Mouse (Mus musculus): ENCODE data around the gene Pm20d1. TPM values are rescaled to one million over a fixed set of nuclear protein-coding genes. Genes with fewer than 3 reads are reported as not detected.
A peak's percentile ranks its signal among the peaks of the same experiment; 100 is the strongest.

Gene Pm20d1
- polyA plus RNA-seq, 1 experiment from 2014 or later, result 1.3 TPM

GRCm38 (mm10) chr1:131843758-131844157, 46.6 kb downstream of the Pm20d1 start:
- Histone ChIP-seq H3K36me3 (ENCODE audit: control insufficient read depth, insufficient read depth, low read length) (peaks cover 18% of the 10 kb centered on the region; the same call in 1 of the 2 replicates), H3K9ac (ENCODE audit: low read depth, low read length) (no peak overlapping the region), H3K9me3 (replicated peaks; ENCODE audit: control insufficient read depth, low read length) (no peaks in the 10 kb centered on the region), H3K4me1 (ENCODE audit: control insufficient read depth, insufficient read depth, low read length) (no peaks in the 10 kb centered on the region), H3K4me3 (ENCODE audit: low read depth, low read length) (no peak overlapping the region), H3K27ac (ENCODE audit: low read depth, low read length) (no peak overlapping the region), H3K27me3 (ENCODE audit: control insufficient read depth, insufficient read depth, low read length) (no peaks in the 10 kb centered on the region), H3K4me2 (no peak overlapping the region)
- 93% methylated on average over 10 of the region's 10 CpGs for WGBS (ENCODE audit: insufficient replicate concordance)
- ATAC-seq (replicated peaks; ENCODE audit: insufficient number of reproducible peaks, low FRiP score, low TSS enrichment), result no peak

- Histone ChIP-seq H3K9ac (ENCODE audit: low read depth, low read length) (no peak overlapping the region), H3K27ac (ENCODE audit: low read depth, low read length) (no peak overlapping the region), H3K9me3 (replicated peaks; ENCODE audit: control insufficient read depth, low read length) (no peaks in the 10 kb centered on the region), H3K4me2 (no peak overlapping the region), H3K4me1 (ENCODE audit: control insufficient read depth, insufficient read depth, low read length) (no peaks in the 10 kb centered on the region), H3K27me3 (ENCODE audit: control insufficient read depth, insufficient read depth, low read length) (no peaks in the 10 kb centered on the region), H3K4me3 (ENCODE audit: low read depth, low read length) (no peak overlapping the region), H3K36me3 (ENCODE audit: control insufficient read depth, insufficient read depth, low read length) (peaks cover 18% of the 10 kb centered on the region; the same call in 1 of the 2 replicates)
- WGBS (ENCODE audit: insufficient replicate concordance), result 78% methylated on average over 8 of the region's 8 CpGs
- ATAC-seq (replicated peaks; ENCODE audit: insufficient number of reproducible peaks, low FRiP score, low TSS enrichment), result no peak
Measured at GRCm38 (mm10) chr1:131844883-131845282, 47.7 kb downstream of the Pm20d1 start.

- Histone ChIP-seq H3K4me2 (no peak overlapping the region), H3K36me3 (ENCODE audit: control insufficient read depth, insufficient read depth, low read length) (peaks cover 15% of the 10 kb centered on the region; the same call in 1 of the 2 replicates), H3K9ac (ENCODE audit: low read depth, low read length) (no peak overlapping the region), H3K4me3 (ENCODE audit: low read depth, low read length) (no peak overlapping the region), H3K9me3 (replicated peaks; ENCODE audit: control insufficient read depth, low read length) (no peaks in the 10 kb centered on the region), H3K27ac (ENCODE audit: low read depth, low read length) (no peak overlapping the region), H3K27me3 (ENCODE audit: control insufficient read depth, insufficient read depth, low read length) (no peaks in the 10 kb centered on the region), H3K4me1 (ENCODE audit: control insufficient read depth, insufficient read depth, low read length) (no peaks in the 10 kb centered on the region)
- WGBS (ENCODE audit: insufficient replicate concordance), result 72% methylated on average over 5 of the region's 5 CpGs
- no peak for ATAC-seq (replicated peaks; ENCODE audit: insufficient number of reproducible peaks, low FRiP score, low TSS enrichment)
Measured at GRCm38 (mm10) chr1:131846255-131846654, 49.1 kb downstream of the Pm20d1 start.

GRCm38 (mm10) chr1:131861811-131862210, 64.6 kb downstream of the Pm20d1 start:
- 67% methylated on average over 4 of the region's 4 CpGs for WGBS (ENCODE audit: insufficient replicate concordance)
- Histone ChIP-seq H3K36me3 (ENCODE audit: control insufficient read depth, insufficient read depth, low read length) (no peaks in the 10 kb centered on the region), H3K9ac (ENCODE audit: low read depth, low read length) (no peak overlapping the region), H3K27me3 (ENCODE audit: control insufficient read depth, insufficient read depth, low read length) (no peaks in the 10 kb centered on the region), H3K27ac (ENCODE audit: low read depth, low read length) (no peak overlapping the region), H3K9me3 (replicated peaks; ENCODE audit: control insufficient read depth, low read length) (no peaks in the 10 kb centered on the region), H3K4me1 (ENCODE audit: control insufficient read depth, insufficient read depth, low read length) (no peaks in the 10 kb centered on the region), H3K4me3 (ENCODE audit: low read depth, low read length) (no peak overlapping the region), H3K4me2 (no peak overlapping the region)
- ATAC-seq (replicated peaks; ENCODE audit: insufficient number of reproducible peaks, low FRiP score, low TSS enrichment), result no peak

- no peaks in the 10 kb centered on the region for H3K4me1 ChIP-seq (ENCODE audit: control insufficient read depth, insufficient read depth, low read length)
- H3K27ac ChIP-seq (ENCODE audit: low read depth, low read length), result no peak overlapping the region
- no peaks in the 10 kb centered on the region for H3K9me3 ChIP-seq (replicated peaks; ENCODE audit: control insufficient read depth, low read length)
- 72% methylated on average over 5 of the region's 5 CpGs for WGBS (ENCODE audit: insufficient replicate concordance)
- no peak for ATAC-seq (replicated peaks; ENCODE audit: insufficient number of reproducible peaks, low FRiP score, low TSS enrichment)
- no peak overlapping the region for H3K4me2 ChIP-seq
- no peaks in the 10 kb centered on the region for H3K36me3 ChIP-seq (ENCODE audit: control insufficient read depth, insufficient read depth, low read length)
- no peaks in the 10 kb centered on the region for H3K27me3 ChIP-seq (ENCODE audit: control insufficient read depth, insufficient read depth, low read length)
- no peak overlapping the region for H3K9ac ChIP-seq (ENCODE audit: low read depth, low read length)
- H3K4me3 ChIP-seq (ENCODE audit: low read depth, low read length), result no peak overlapping the region
Measured at GRCm38 (mm10) chr1:131865596-131865995, 68.4 kb downstream of the Pm20d1 start.

GRCm38 (mm10) chr1:131866304-131866999, 69.3 kb downstream of the Pm20d1 start:
- H3K9me3 ChIP-seq (replicated peaks; ENCODE audit: control insufficient read depth, low read length), result no peaks in the 10 kb centered on the region
- no peak overlapping the region for H3K9ac ChIP-seq (ENCODE audit: low read depth, low read length)
- peak overlapping the region; percentile 67; the same call in 1 of the 2 replicates for H3K4me3 ChIP-seq (ENCODE audit: low read depth, low read length)
- H3K27ac ChIP-seq (ENCODE audit: low read depth, low read length), result no peak overlapping the region
- no peak overlapping the region for H3K4me2 ChIP-seq
- H3K27me3 ChIP-seq (ENCODE audit: control insufficient read depth, insufficient read depth, low read length), result no peaks in the 10 kb centered on the region
- no peak for ATAC-seq (replicated peaks; ENCODE audit: insufficient number of reproducible peaks, low FRiP score, low TSS enrichment)
- no peaks in the 10 kb centered on the region for H3K4me1 ChIP-seq (ENCODE audit: control insufficient read depth, insufficient read depth, low read length)
- WGBS (ENCODE audit: insufficient replicate concordance), result 75% methylated on average over 6 of the region's 6 CpGs
- H3K36me3 ChIP-seq (ENCODE audit: control insufficient read depth, insufficient read depth, low read length), result no peaks in the 10 kb centered on the region

- H3K4me3 ChIP-seq (ENCODE audit: low read depth, low read length), result peak within 1 kb of the TSS; percentile 67
- no peaks in the 10 kb centered on the region for H3K9me3 ChIP-seq (replicated peaks; ENCODE audit: control insufficient read depth, low read length)
- peak within 1 kb of the TSS; percentile 71 for H3K9ac ChIP-seq (ENCODE audit: low read depth, low read length)
- ATAC-seq (replicated peaks; ENCODE audit: insufficient number of reproducible peaks, low FRiP score, low TSS enrichment), result peak; percentile 92
- H3K4me1 ChIP-seq (ENCODE audit: control insufficient read depth, insufficient read depth, low read length), result no peaks in the 10 kb centered on the region
- H3K27me3 ChIP-seq (ENCODE audit: control insufficient read depth, insufficient read depth, low read length), result no peaks in the 10 kb centered on the region
- 1% methylated on average over 46 of the region's 46 CpGs for WGBS (ENCODE audit: insufficient replicate concordance)
- H3K36me3 ChIP-seq (ENCODE audit: control insufficient read depth, insufficient read depth, low read length), result no peaks in the 10 kb centered on the region
- no peak within 1 kb of the TSS for H3K27ac ChIP-seq (ENCODE audit: low read depth, low read length)
- peak within 1 kb of the TSS; percentile 94 for H3K4me2 ChIP-seq
Measured at GRCm38 (mm10) chr1:131867093-131867945, 70.1 kb downstream of the Pm20d1 start, which contains the start of gene Rab29. Gene Rab29 (plus strand): TSS chr1:131867224.

GRCm38 (mm10) chr1:131867946-131868290, 70.7 kb downstream of the Pm20d1 start:
- H3K4me2 ChIP-seq, result peak overlapping the region; percentile 94
- H3K36me3 ChIP-seq (ENCODE audit: control insufficient read depth, insufficient read depth, low read length), result no peaks in the 10 kb centered on the region
- ATAC-seq (replicated peaks; ENCODE audit: insufficient number of reproducible peaks, low FRiP score, low TSS enrichment), result no peak; the same call in 1 of the 2 replicates
- peak overlapping the region; percentile 71 for H3K9ac ChIP-seq (ENCODE audit: low read depth, low read length)
- H3K4me1 ChIP-seq (ENCODE audit: control insufficient read depth, insufficient read depth, low read length), result no peaks in the 10 kb centered on the region
- no peak overlapping the region for H3K27ac ChIP-seq (ENCODE audit: low read depth, low read length)
- no peaks in the 10 kb centered on the region for H3K9me3 ChIP-seq (replicated peaks; ENCODE audit: control insufficient read depth, low read length)
- H3K27me3 ChIP-seq (ENCODE audit: control insufficient read depth, insufficient read depth, low read length), result no peaks in the 10 kb centered on the region
- 18% methylated on average over 10 of the region's 10 CpGs for WGBS (ENCODE audit: insufficient replicate concordance)
- H3K4me3 ChIP-seq (ENCODE audit: low read depth, low read length), result peak overlapping the region; percentile 67
